Mouse (Mus musculus) limb, embryonic 12.5 days (tissue): ENCODE data around the gene Atm. TPM values are rescaled to one million over a fixed set of nuclear protein-coding genes. Genes with fewer than 3 reads are reported as not detected.

Experiments used
- ATAC-seq: fragments of 200-750 bp; cut with Nextera tagmentation; 2 replicates; pipeline ENCODE4 v1.8.0; 2017; ENCODE audit warnings: low read depth, moderate TSS enrichment; ENCODE audit not compliant: insufficient number of reproducible peaks, insufficient read depth, low FRiP score, low TSS enrichment
- H3K27ac ChIP-seq: fragments of 300-500 bp; sonication (generic); 2 replicates; pipeline ENCODE4 v1.5.1; 2016; ENCODE audit warnings: mild to moderate bottlenecking, moderate library complexity
- H3K27me3 ChIP-seq: fragments of 300-500 bp; sonication (generic); 2 replicates; pipeline ENCODE4 v1.6.1; 2016; ENCODE audit warnings: mild to moderate bottlenecking, moderate library complexity
- H3K36me3 ChIP-seq: fragments of 300-500 bp; sonication (generic); 2 replicates; pipeline ENCODE4 v1.6.1; 2016; ENCODE audit warnings: mild to moderate bottlenecking, moderate library complexity
- H3K4me1 ChIP-seq: fragments of 300-500 bp; sonication (generic); replicated peaks from 2 replicates; pipeline ENCODE4 v1.6.1; 2016
- H3K4me2 ChIP-seq: fragments of 300-500 bp; sonication (generic); 2 replicates; pipeline ENCODE4 v1.6.1; 2016; ENCODE audit warnings: mild to moderate bottlenecking, moderate library complexity
- H3K4me3 ChIP-seq: fragments of 300-500 bp; sonication (generic); replicated peaks from 2 replicates; pipeline ENCODE4 v1.5.1; 2016; ENCODE audit warnings: mild to moderate bottlenecking
- H3K9ac ChIP-seq: fragments of 300-500 bp; sonication (generic); replicated peaks from 2 replicates; pipeline ENCODE4 v1.6.1; 2016; ENCODE audit warnings: mild to moderate bottlenecking, moderate library complexity
- H3K9me3 ChIP-seq: fragments of 300-500 bp; sonication (generic); 2 replicates; pipeline ENCODE4 v1.6.1; 2016; ENCODE audit warnings: mild to moderate bottlenecking, moderate library complexity
- WGBS: fragments of 180-500 bp; shearing (Covaris S2); methylation state at CpG from one replicate; pipeline ENCODE4 v1.1.7; 2016; 5-methylcytosine and 5-hydroxymethylcytosine counted together
- polyA plus RNA-seq: library from polyadenylated mRNA; unstranded; fragments of >200 nt; fragmentation: Nextera tagmentation; extraction: Ambion mirVana; gene quantifications from 2 replicates; pipeline ENCODE4 v1.2.1, GENCODE M21; 2016

The Atm gene
- polyA plus RNA-seq, 1 experiment from 2014 or later = 16.1 TPM

DNA sequence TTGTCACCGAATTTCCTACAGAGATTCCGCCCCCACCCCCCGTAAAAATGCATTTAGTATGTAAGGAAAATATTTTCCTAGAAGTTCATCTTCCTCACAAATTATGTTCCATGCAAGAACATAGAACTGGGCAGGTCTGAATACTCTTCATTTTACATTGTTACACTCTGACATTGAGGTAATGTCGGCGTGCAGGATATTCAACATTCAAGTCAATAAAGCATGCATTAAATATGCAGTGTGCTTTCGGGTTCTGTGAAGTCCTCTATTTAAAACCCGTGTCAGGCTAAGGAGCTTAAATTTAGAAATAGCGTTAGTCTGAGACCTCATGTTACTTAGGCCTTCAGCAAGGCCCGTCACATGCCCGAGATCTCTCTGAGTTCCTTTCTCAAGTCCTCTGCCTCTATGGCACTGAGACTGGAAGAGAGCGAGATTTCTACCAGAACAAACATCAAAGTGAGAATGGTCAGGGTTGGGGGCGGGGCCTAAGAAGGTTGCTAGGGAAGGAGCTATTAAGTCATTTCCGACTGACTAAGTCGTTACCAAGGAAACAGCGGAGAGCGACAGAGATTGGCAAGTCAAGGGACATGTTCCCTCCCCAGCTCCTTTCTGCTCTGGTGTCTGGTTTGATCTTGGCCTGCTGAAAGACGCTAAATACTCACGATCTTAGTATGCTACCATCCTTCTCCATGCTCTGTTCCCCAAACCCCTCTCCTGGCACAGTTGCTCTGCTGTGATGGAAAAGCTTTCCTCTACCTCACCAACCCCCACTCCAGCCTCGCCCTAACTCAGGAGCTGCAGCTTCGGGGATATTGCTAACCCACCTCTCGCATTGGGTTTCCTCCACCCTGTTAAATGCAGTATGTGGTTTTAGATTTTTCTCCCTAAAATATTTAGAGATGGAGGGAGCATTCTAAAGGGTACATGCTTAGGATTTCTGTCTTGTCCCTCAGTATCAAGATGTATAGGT lies 131.5 kb downstream of the Atm start:
- peak; percentile 71; the same call in 1 of the 2 replicates for ATAC-seq
- WGBS = 24% methylated on average over 21 of the region's 21 CpGs

GRCm38 (mm10) chr9:53404050-53404752 lies 132.3 kb downstream of the Atm start:
- ATAC-seq = no peak
- Histone ChIP-seq H3K9ac (no peak overlapping the region), H3K4me3 (no peak overlapping the region), H3K27ac (no peak overlapping the region), H3K36me3 (no peaks in the 10 kb centered on the region), H3K9me3 (no peaks in the 10 kb centered on the region), H3K27me3 (no peaks in the 10 kb centered on the region), H3K4me1 (peaks cover 33% of the 10 kb centered on the region), H3K4me2 (0 out of 2 replicates have a peak overlapping the region, but pooled peaks have one; percentile 57)
- 83% methylated on average over 6 of the region's 6 CpGs for WGBS

More for the DNA sequence above, 131.5 kb downstream of the Atm start:
- peak overlapping the region; percentile 47; the same call in 1 of the 2 replicates for H3K9ac ChIP-seq
- H3K9me3 ChIP-seq = no peaks in the 10 kb centered on the region
- H3K27ac ChIP-seq = peak overlapping the region; percentile 86
- peak overlapping the region; percentile 43 for H3K4me3 ChIP-seq
- H3K4me1 ChIP-seq = peaks cover 33% of the 10 kb centered on the region
- no peaks in the 10 kb centered on the region for H3K36me3 ChIP-seq
- H3K27me3 ChIP-seq = no peaks in the 10 kb centered on the region
- peak overlapping the region; percentile 57 for H3K4me2 ChIP-seq

GRCm38 (mm10) chr9:53402991-53403390 lies 133.5 kb downstream of the Atm start:
- H3K4me2 ChIP-seq = peak overlapping the region; percentile 45
- H3K9me3 ChIP-seq = no peaks in the 10 kb centered on the region
- WGBS = 49% methylated on average over 8 of the region's 8 CpGs
- H3K9ac ChIP-seq = no peak overlapping the region
- H3K4me3 ChIP-seq = no peak overlapping the region
- peak overlapping the region; percentile 46 for H3K27ac ChIP-seq
- peaks cover 33% of the 10 kb centered on the region for H3K4me1 ChIP-seq
- no peak for ATAC-seq
- no peaks in the 10 kb centered on the region for H3K36me3 ChIP-seq
- H3K27me3 ChIP-seq = no peaks in the 10 kb centered on the region

DNA sequence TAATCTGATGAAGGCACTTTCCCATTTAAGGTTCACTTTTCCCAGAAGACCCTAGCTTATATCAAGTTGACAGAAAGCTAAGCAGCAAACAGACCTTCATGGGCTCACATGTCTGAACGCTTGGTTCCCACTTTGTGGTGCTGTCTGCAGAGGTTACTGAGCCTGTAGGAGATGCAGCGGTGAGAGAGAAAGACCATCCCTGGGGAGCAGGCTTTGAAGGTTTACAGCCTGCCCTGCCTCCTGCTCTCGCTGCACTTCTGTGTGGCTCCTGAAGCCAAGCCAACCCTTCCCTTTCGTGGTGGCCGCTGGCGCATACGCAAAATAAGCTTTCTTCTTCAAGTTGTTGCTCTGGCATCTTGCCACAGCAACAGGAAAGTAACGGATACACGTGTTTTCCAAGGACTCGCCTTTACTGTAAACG lies 134.2 kb downstream of the Atm start, which contains the start of gene 4930550C14Rik:
TSS of gene 4930550C14Rik (plus strand) at position 35 of the 421 bp plus-strand sequence.
- WGBS = 9% methylated on average over 11 of the region's 11 CpGs
- no peak for ATAC-seq
- Histone ChIP-seq H3K27me3 (no peaks in the 10 kb centered on the region), H3K4me3 (0 out of 2 replicates have a peak within 1 kb of the TSS, but pooled peaks have one; percentile 1), H3K4me2 (peak within 1 kb of the TSS; percentile 45), H3K4me1 (peaks cover 33% of the 10 kb centered on the region), H3K9me3 (no peaks in the 10 kb centered on the region), H3K36me3 (no peaks in the 10 kb centered on the region), H3K9ac (no peak within 1 kb of the TSS), H3K27ac (peak within 1 kb of the TSS; percentile 46)

GRCm38 (mm10) chr9:53401146-53401545 lies 135.4 kb downstream of the Atm start:
- Histone ChIP-seq H3K9me3 (no peaks in the 10 kb centered on the region), H3K9ac (no peak overlapping the region), H3K4me1 (peaks cover 31% of the 10 kb centered on the region), H3K4me3 (no peak overlapping the region), H3K27me3 (no peaks in the 10 kb centered on the region), H3K36me3 (no peaks in the 10 kb centered on the region), H3K4me2 (no peak overlapping the region), H3K27ac (no peak overlapping the region)
- WGBS = 78% methylated on average over 8 of the region's 8 CpGs
- no peak for ATAC-seq

GRCm38 (mm10) chr9:53400696-53401095 lies 135.8 kb downstream of the Atm start:
- peaks cover 26% of the 10 kb centered on the region for H3K4me1 ChIP-seq
- no peaks in the 10 kb centered on the region for H3K36me3 ChIP-seq
- 63% methylated on average over 4 of the region's 4 CpGs for WGBS
- no peak overlapping the region for H3K27ac ChIP-seq
- H3K27me3 ChIP-seq = no peaks in the 10 kb centered on the region
- no peaks in the 10 kb centered on the region for H3K9me3 ChIP-seq
- no peak overlapping the region for H3K4me3 ChIP-seq
- no peak overlapping the region for H3K9ac ChIP-seq
- no peak overlapping the region for H3K4me2 ChIP-seq
- no peak for ATAC-seq

GRCm38 (mm10) chr9:53399537-53399936 lies 137.0 kb downstream of the Atm start:
- H3K27me3 ChIP-seq = no peaks in the 10 kb centered on the region
- H3K4me2 ChIP-seq = no peak overlapping the region
- WGBS = 95% methylated on average over 8 of the region's 8 CpGs
- H3K27ac ChIP-seq = no peak overlapping the region
- H3K4me1 ChIP-seq = peaks cover 19% of the 10 kb centered on the region
- no peaks in the 10 kb centered on the region for H3K36me3 ChIP-seq
- H3K4me3 ChIP-seq = no peak overlapping the region
- no peaks in the 10 kb centered on the region for H3K9me3 ChIP-seq
- H3K9ac ChIP-seq = no peak overlapping the region
- no peak for ATAC-seq

GRCm38 (mm10) chr9:53398388-53398700 lies 138.2 kb downstream of the Atm start:
- no peak overlapping the region for H3K9ac ChIP-seq
- no peaks in the 10 kb centered on the region for H3K36me3 ChIP-seq
- no peak overlapping the region for H3K4me3 ChIP-seq
- no peak for ATAC-seq
- H3K4me2 ChIP-seq = no peak overlapping the region
- no peaks in the 10 kb centered on the region for H3K9me3 ChIP-seq
- WGBS = 11% methylated on average over 5 of the region's 5 CpGs
- H3K27ac ChIP-seq = no peak overlapping the region
- H3K4me1 ChIP-seq = peaks cover 16% of the 10 kb centered on the region
- H3K27me3 ChIP-seq = no peaks in the 10 kb centered on the region

- Histone ChIP-seq H3K9me3 (no peaks in the 10 kb centered on the region), H3K27me3 (no peaks in the 10 kb centered on the region), H3K4me2 (no peak overlapping the region), H3K4me3 (no peak overlapping the region), H3K4me1 (peaks cover 11% of the 10 kb centered on the region), H3K36me3 (no peaks in the 10 kb centered on the region), H3K27ac (no peak overlapping the region), H3K9ac (no peak overlapping the region)
- ATAC-seq = no peak
- WGBS = 80% methylated on average over 13 of the region's 13 CpGs
Observed at GRCm38 (mm10) chr9:53397685-53398387, 138.7 kb downstream of the Atm start.

DNA sequence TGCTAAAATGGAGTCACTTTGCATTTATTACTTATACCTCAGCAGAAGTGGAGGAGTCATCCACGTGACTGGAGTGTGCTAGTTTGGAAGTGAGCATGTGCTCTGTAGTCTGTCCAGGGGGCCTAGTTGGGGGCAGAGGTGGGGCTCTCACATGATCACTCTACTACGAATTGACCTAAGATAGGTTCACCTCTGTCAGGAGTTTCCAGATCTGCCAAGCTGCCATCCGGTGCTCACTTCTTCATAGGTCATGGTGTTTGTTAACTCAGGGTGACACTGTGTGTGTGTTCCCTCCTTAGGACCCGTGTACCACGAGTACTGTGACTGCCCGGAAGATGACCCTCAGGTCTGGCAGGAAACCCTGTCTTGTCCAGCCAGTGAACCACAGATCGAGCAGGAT lies 146.4 kb downstream of the Atm start:
- ATAC-seq = no peak
- 0 out of 2 replicates have a peak, but pooled peaks cover 6% of the 10 kb centered on the region for H3K36me3 ChIP-seq
- H3K4me3 ChIP-seq = no peak overlapping the region
- 0 out of 2 replicates have a peak, but pooled peaks cover 1% of the 10 kb centered on the region for H3K4me1 ChIP-seq
- H3K4me2 ChIP-seq = no peak overlapping the region
- H3K9me3 ChIP-seq = no peaks in the 10 kb centered on the region
- H3K9ac ChIP-seq = no peak overlapping the region
- no peaks in the 10 kb centered on the region for H3K27me3 ChIP-seq
- WGBS = 83% methylated on average over 7 of the region's 7 CpGs
- H3K27ac ChIP-seq = no peak overlapping the region
